Mouse (Mus musculus): ENCODE results near the gene Wdfy3.

- no peak for TF ChIP-seq POLR2A (IDR thresholded peaks at IDR 0.05; ENCODE audit: borderline replicate concordance, control insufficient read depth, low read depth, low read length)
- TF ChIP-seq CTCF (IDR thresholded peaks at IDR 0.05; ENCODE audit: control insufficient read depth, insufficient read depth, low read length) = peak; percentile 18; the same call in 1 of the 2 replicates
These were observed 215.1 kb downstream of the Wdfy3 start for GRCm38 (mm10) chr5:101854667-101855066.

All from bone marrow, adult 2 months (tissue).